ENCODE assay signal across 20 mouse cellular contexts in genomic region chr2:114249440-114249839, GRCm38 (mm10). TPM values are rescaled to one million over a fixed set of nuclear protein-coding genes. Genes with fewer than 3 reads are reported as not detected.
DNase-seq lines count a peak whose midpoint lies in the region; ATAC-seq lines count a peak whose summit lies in the region.
"Had no signal": no experiment of that assay in that cellular context is flagged by ENCODE, and none has a peak within 500 bp of the region (broad histone marks: within the 10 kb centered on the region; RNA-seq: fewer than 3 reads in every experiment).

No protein-coding gene starts in this region.

- no peaks in the 10 kb centered on the region for H3K9me3 ChIP-seq in forebrain, embryonic 14.5 days (replicated peaks; ENCODE audit: control insufficient read depth, low read length)
- H3K9me3 ChIP-seq in forebrain, embryonic 13.5 days (replicated peaks) = no peaks in the 10 kb centered on the region
- no peaks in the 10 kb centered on the region for H3K9me3 ChIP-seq in heart, embryonic 16.5 days (replicated peaks; ENCODE audit: control insufficient read depth, low read length)
- H3K9me3 ChIP-seq: embryonic facial prominence, embryonic 15.5 days; forebrain, embryonic 10.5 days; G1E; limb, embryonic 10.5 days; midbrain, embryonic 13.5 days had no signal

- no peaks in the 10 kb centered on the region for H3K4me1 ChIP-seq in forebrain, embryonic 14.5 days (ENCODE audit: control insufficient read depth, insufficient read depth, low read length)
- no peaks in the 10 kb centered on the region for H3K4me1 ChIP-seq in forebrain, embryonic 13.5 days
- H3K4me1 ChIP-seq in heart, embryonic 16.5 days (ENCODE audit: control insufficient read depth, insufficient read depth, low read length) = peaks cover 13% of the 10 kb centered on the region
- H3K4me1 ChIP-seq: embryonic facial prominence, embryonic 15.5 days; forebrain, embryonic 10.5 days; limb, embryonic 10.5 days; midbrain, embryonic 13.5 days had no signal

- H3K9ac ChIP-seq in forebrain, embryonic 14.5 days (ENCODE audit: low read length) = no peak overlapping the region
- no peak overlapping the region for H3K9ac ChIP-seq in forebrain, embryonic 13.5 days
- no peak overlapping the region for H3K9ac ChIP-seq in heart, embryonic 16.5 days (ENCODE audit: low read length)
- H3K9ac ChIP-seq: embryonic facial prominence, embryonic 15.5 days; lung, embryonic 14.5 days; midbrain, embryonic 13.5 days had no signal

- no peak overlapping the region for H3K4me2 ChIP-seq in forebrain, embryonic 14.5 days (ENCODE audit: low read length)
- H3K4me2 ChIP-seq in forebrain, embryonic 13.5 days = no peak overlapping the region
- H3K4me2 ChIP-seq in heart, embryonic 16.5 days (ENCODE audit: low read depth, low read length) = peak overlapping the region; percentile 46
- H3K4me2 ChIP-seq: embryonic facial prominence, embryonic 15.5 days; liver, embryonic 11.5 days; lung, embryonic 14.5 days; midbrain, embryonic 13.5 days had no signal

- WGBS in forebrain, embryonic 14.5 days = 74% methylated on average over 6 of the region's 6 CpGs
- 80% methylated on average over 6 of the region's 6 CpGs for WGBS in forebrain, embryonic 13.5 days
- WGBS in heart, embryonic 16.5 days = 19% methylated on average over 6 of the region's 6 CpGs

- no peak overlapping the region for H3K4me3 ChIP-seq in forebrain, embryonic 14.5 days (ENCODE audit: low read depth, low read length)
- H3K4me3 ChIP-seq in forebrain, embryonic 13.5 days = no peak overlapping the region
- no peak overlapping the region for H3K4me3 ChIP-seq in heart, embryonic 16.5 days (ENCODE audit: low read length)
- H3K4me3 ChIP-seq: embryonic facial prominence, embryonic 15.5 days; forebrain, embryonic 10.5 days; limb, embryonic 10.5 days; midbrain, embryonic 13.5 days had no signal

- H3K36me3 ChIP-seq in forebrain, embryonic 14.5 days (ENCODE audit: control insufficient read depth, insufficient read depth, low read length) = no peaks in the 10 kb centered on the region
- no peaks in the 10 kb centered on the region for H3K36me3 ChIP-seq in forebrain, embryonic 13.5 days (ENCODE audit: poor library complexity, severe bottlenecking)
- H3K36me3 ChIP-seq in heart, embryonic 16.5 days (ENCODE audit: control insufficient read depth, insufficient read depth) = no peaks in the 10 kb centered on the region
- H3K36me3 ChIP-seq: embryonic facial prominence, embryonic 15.5 days; forebrain, embryonic 10.5 days; G1E; limb, embryonic 10.5 days; midbrain, embryonic 13.5 days had no signal

- intact Hi-C loops in heart, postnatal 10 days (cut with DNase I) = no loop called here
- intact Hi-C loops in left cerebral cortex, postnatal 36 days (cut with DNase I) = no loop called here

- no peaks in the 10 kb centered on the region for H3K27me3 ChIP-seq in forebrain, embryonic 14.5 days (replicated peaks; ENCODE audit: control insufficient read depth, insufficient read depth, low read length)
- H3K27me3 ChIP-seq in forebrain, embryonic 13.5 days = no peaks in the 10 kb centered on the region
- H3K27me3 ChIP-seq in heart, embryonic 16.5 days (ENCODE audit: control insufficient read depth, insufficient read depth, low read length) = no peaks in the 10 kb centered on the region
- H3K27me3 ChIP-seq: embryonic facial prominence, embryonic 15.5 days; midbrain, embryonic 13.5 days had no signal

- no peak overlapping the region for H3K27ac ChIP-seq in forebrain, embryonic 14.5 days (ENCODE audit: low read depth, low read length)
- H3K27ac ChIP-seq in forebrain, embryonic 13.5 days = no peak overlapping the region
- no peak overlapping the region for H3K27ac ChIP-seq in heart, embryonic 16.5 days (ENCODE audit: low read length)
- H3K27ac ChIP-seq: embryonic facial prominence, embryonic 15.5 days; forebrain, embryonic 10.5 days; hindbrain, postnatal 0 days; limb, embryonic 10.5 days; midbrain, embryonic 13.5 days had no signal

- DNase-seq in forebrain, embryonic 14.5 days (ENCODE audit: low spot score) = peak; percentile 15
- DNase-seq in heart, postnatal 10 days = no peak
- DNase-seq in left cerebral cortex, postnatal 36 days (ENCODE audit: low spot score in 2 of 2) = peak; percentile 31 to 48
- DNase-seq in left cerebral cortex, adult 11 months (ENCODE audit: low spot score) = no peak
- DNase-seq in layer of hippocampus, postnatal 14 days (ENCODE audit: low spot score in 2 of 2) = peak; percentile 10 to 15
- DNase-seq in cerebellum, postnatal 14 days = no peak
- DNase-seq: cerebellum, postnatal 10 days; embryo, embryonic 11 days; lung, embryonic 14.5 days; thymus, adult 18-20 months had no signal

- no peak for ATAC-seq in forebrain, embryonic 14.5 days
- ATAC-seq in forebrain, embryonic 13.5 days = no peak
- no peak for ATAC-seq in heart, embryonic 16.5 days (replicated peaks; ENCODE audit: extremely low read depth, insufficient read depth, low FRiP score)
- ATAC-seq: CD4-positive, CD25-positive, alpha-beta regulatory T cell, adult 4 months; hindbrain, postnatal 0 days; midbrain, embryonic 13.5 days had no signal

RNA-seq across cellular contexts. Expression of gene Zfp770, which starts 48.2 kb away (rescaled TPM):
- 7.9 and 8.1 TPM in 2 replicates for polyA plus RNA-seq in forebrain, embryonic 14.5 days (2014; fragmentation: Nextera tagmentation; extraction: Ambion mirVana)
- polyA plus RNA-seq in forebrain, embryonic 13.5 days (2015; fragmentation: Nextera tagmentation; extraction: Ambion mirVana) = 4.5 and 4.8 TPM in 2 replicates
- 2.8 and 3.1 TPM in 2 replicates for polyA plus RNA-seq in heart, embryonic 16.5 days (2015; fragmentation: Nextera tagmentation; extraction: Ambion mirVana)
- 10 to 100 TPM; 15.2 to 15.9 TPM for total RNA-seq in heart, postnatal 10 days (2021)
- total RNA-seq in left cerebral cortex, postnatal 36 days (2021) = 10 to 100 TPM; 22.3 to 23.8 TPM
- total RNA-seq in layer of hippocampus, postnatal 14 days (2021) = 10 to 100 TPM; 25.2 to 25.8 TPM
- polyA plus RNA-seq: G1E had no signal

Comparison
In these comparisons a context has a peak if more than half of its experiments do, and no peak if none do; other contexts are left out.
1. DNase-seq: peak in forebrain, embryonic 14.5 days (single experiment), left cerebral cortex, postnatal 36 days (2 of 2) and layer of hippocampus, postnatal 14 days (2 of 2); none in heart, postnatal 10 days (0 of 2), left cerebral cortex, adult 11 months (single experiment) and cerebellum, postnatal 14 days (0 of 2).